Mouse (Mus musculus): Measurements from ENCODE around the gene Olfr215.
"Not testable (repeated sequence)": the region's sequence is repeated elsewhere in the genome, so short reads cannot be mapped to it uniquely, and the experiment has no call there.

Olfr215 gene

GRCm38 (mm10) chr6:116584095-116584494 lies at the start of gene Olfr215:
TSS of gene Olfr215 (minus strand) at chr6:116584195.
- DNase-seq, result no peak

- DNase-seq, result peak; percentile 93 to 96
Measured at GRCm38 (mm10) chr6:116632129-116632528, 48.1 kb upstream of the Olfr215 start.

GRCm38 (mm10) chr6:116629766-116630165 lies 45.8 kb upstream of the Olfr215 start:
- no peak for DNase-seq

- DNase-seq, result peak; percentile 60 to 80
Measured at GRCm38 (mm10) chr6:116628539-116629171, 44.7 kb upstream of the Olfr215 start, which contains the start of gene Zfp422. TSS of gene Zfp422 (minus strand) at chr6:116628999.

GRCm38 (mm10) chr6:116628095-116628494 lies 44.1 kb upstream of the Olfr215 start:
- DNase-seq, result no peak

GRCm38 (mm10) chr6:116626417-116626816 lies 42.4 kb upstream of the Olfr215 start:
- not testable (repeated sequence) for DNase-seq

GRCm38 (mm10) chr6:116621318-116622023 lies 37.5 kb upstream of the Olfr215 start:
- DNase-seq, result no peak

GRCm38 (mm10) chr6:116618073-116618472 lies 34.1 kb upstream of the Olfr215 start:
- DNase-seq, result no peak

- DNase-seq, result no peak
Measured at GRCm38 (mm10) chr6:116615719-116616118, 31.7 kb upstream of the Olfr215 start.

- no peak for DNase-seq
Measured at GRCm38 (mm10) chr6:116607230-116607629, 23.2 kb upstream of the Olfr215 start.

GRCm38 (mm10) chr6:116600969-116601368 lies 17.0 kb upstream of the Olfr215 start:
- DNase-seq, result not testable (repeated sequence)

GRCm38 (mm10) chr6:116569834-116570233 lies 14.2 kb downstream of the Olfr215 start:
- peak; percentile 35 to 70 for DNase-seq

GRCm38 (mm10) chr6:116554952-116555351 lies 29.0 kb downstream of the Olfr215 start:
- no peak for DNase-seq

GRCm38 (mm10) chr6:116553935-116554334 lies 30.1 kb downstream of the Olfr215 start, which contains the start of gene Olfr214:
TSS of gene Olfr214 (plus strand) at chr6:116554235.
- DNase-seq, result no peak

- DNase-seq, result not testable (repeated sequence)
Measured at GRCm38 (mm10) chr6:116550841-116551240, 33.2 kb downstream of the Olfr215 start, which contains the start of gene Gm5580. TSS of gene Gm5580 (plus strand) at chr6:116551141.

- no peak for DNase-seq
Measured at GRCm38 (mm10) chr6:116542500-116542899, 41.5 kb downstream of the Olfr215 start.

- no peak for DNase-seq
Measured at GRCm38 (mm10) chr6:116538156-116538555, 45.8 kb downstream of the Olfr215 start, which contains the start of gene Olfr213. TSS of gene Olfr213 (plus strand) at chr6:116538456.
